Mouse (Mus musculus) ES-E14 (cell line): Measurements from ENCODE around the gene Il1f9. TPM values are rescaled to one million over a fixed set of nuclear protein-coding genes. Genes with fewer than 3 reads are reported as not detected.

Experiments
- DNase-seq: peaks from one replicate; pipeline ENCODE4 v3.0.0-alpha.2; 2013; ENCODE audit warnings: low read depth, low spot score
- H3K27ac ChIP-seq: 2 replicates; pipeline ENCODE4 v1.5.1; 2012; ENCODE audit warnings: low read depth, mild to moderate bottlenecking, low read length, moderate library complexity, mixed read lengths; ENCODE audit not compliant: poor library complexity, insufficient read depth, severe bottlenecking
- H3K36me3 ChIP-seq: 2 replicates; pipeline ENCODE4 v1.6.1; 2012; ENCODE audit warnings: mild to moderate bottlenecking, low read length, moderate library complexity, mixed read lengths; ENCODE audit not compliant: control insufficient read depth, poor library complexity, insufficient read depth, severe bottlenecking
- H3K4me1 ChIP-seq, 2 experiments: fragments of 150-350 bp in 1 of 2; sonication (generic) in 1 of 2; 2 replicates each; pipeline ENCODE4 v1.6.1; 2012; ENCODE audit warnings: low read length in 2 of 2, mild to moderate bottlenecking in 1 of 2, mixed read lengths in 1 of 2; ENCODE audit not compliant: control insufficient read depth in 2 of 2, insufficient read depth in 2 of 2, poor library complexity in 1 of 2
- H3K4me3 ChIP-seq, 2 experiments: fragments of 150-350 bp in 1 of 2; sonication (generic) in 1 of 2; 2 replicates each; pipeline ENCODE4 v1.5.1; 2012; ENCODE audit warnings: low read length in 2 of 2, low read depth in 1 of 2, mild to moderate bottlenecking in 1 of 2, mixed read lengths in 1 of 2; ENCODE audit not compliant: insufficient read depth in 1 of 2, poor library complexity in 1 of 2, severe bottlenecking in 1 of 2
- H3K9ac ChIP-seq: 2 replicates; pipeline ENCODE4 v1.6.1; 2012; ENCODE audit warnings: low read depth, mild to moderate bottlenecking, low read length, mixed read lengths; ENCODE audit not compliant: poor library complexity, insufficient read depth, severe bottlenecking
- H3K9me3 ChIP-seq: fragments of 150-350 bp; sonication (generic); 2 replicates; pipeline ENCODE4 v1.6.1; 2012; ENCODE audit warnings: low read depth, mild to moderate bottlenecking, low read length; ENCODE audit not compliant: control insufficient read depth, insufficient read depth
- CHD2 ChIP-seq: IDR thresholded peaks from 2 replicates; pipeline ENCODE4 v1.6.1; 2014; ENCODE audit warnings: mild to moderate bottlenecking, low read depth, low read length, inconsistent platforms
- HCFC1 ChIP-seq: IDR thresholded peaks from 2 replicates; pipeline ENCODE4 v1.6.1; 2012; ENCODE audit warnings: low read length, inconsistent platforms, borderline replicate concordance; ENCODE audit not compliant: insufficient read depth
- MAFK ChIP-seq: IDR thresholded peaks from 2 replicates; pipeline ENCODE4 v1.6.1; 2014; ENCODE audit warnings: mild to moderate bottlenecking, low read depth, low read length, inconsistent platforms; ENCODE audit not compliant: insufficient read depth
- ZC3H11A ChIP-seq: IDR thresholded peaks from 2 replicates; pipeline ENCODE4 v1.6.1; 2012; ENCODE audit warnings: low read depth, mild to moderate bottlenecking, inconsistent platforms, low read length, borderline replicate concordance
- ZNF384 ChIP-seq: IDR thresholded peaks from 2 replicates; pipeline ENCODE4 v1.6.1; 2012; ENCODE audit warnings: low read depth, low read length, inconsistent platforms
- in situ Hi-C, 2 experiments: fragments of 600-800 bp; cut with MboI; formaldehyde crosslinking; loops; one replicate each; pipeline ENCODE4 v1.15.1; 2025; ENCODE audit warnings: low sequenced_read_pairs in 2 of 2, inconsistent platforms in 1 of 2; ENCODE audit not compliant: unreplicated experiment in 2 of 2
- total RNA-seq: library from RNA; depleted of rRNA; stranded (reverse); fragments of 300-350 nt; gene quantifications from 2 replicates; pipeline ENCODE4 v1.2.3, GENCODE M21; 2012; rRNA removed

Il1f9 gene
- total RNA-seq, 1 experiment: not detected

DNA sequence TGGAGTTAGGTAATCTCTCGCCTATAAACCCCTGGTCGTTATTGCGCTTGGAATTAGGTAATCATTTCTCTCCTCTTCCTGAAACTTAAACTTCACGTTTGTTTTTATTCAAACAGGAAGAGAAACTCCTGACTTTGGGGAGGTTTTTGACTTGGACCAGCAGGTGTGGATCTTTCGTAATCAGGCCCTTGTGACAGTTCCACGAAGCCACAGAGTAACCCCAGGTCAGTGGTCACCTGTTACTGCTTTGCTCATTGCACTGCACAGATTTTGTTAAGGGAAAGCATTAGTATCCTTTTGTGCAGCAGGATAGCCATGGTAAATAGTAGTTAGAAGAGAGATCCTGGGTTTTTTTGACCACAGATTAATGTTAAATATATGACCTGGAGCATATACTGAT lies 1.3 kb downstream of the Il1f9 start:
- Histone ChIP-seq H3K4me3 (no peak overlapping the region), H3K4me1 (no peaks in the 10 kb centered on the region), H3K9me3 (no peaks in the 10 kb centered on the region), H3K36me3 (no peaks in the 10 kb centered on the region), H3K27ac (no peak overlapping the region), H3K9ac (no peak overlapping the region)
- in situ Hi-C loops: no loop called here
- TF ChIP-seq MAFK (no peak), HCFC1 (no peak)
- DNase-seq: no peak

DNA sequence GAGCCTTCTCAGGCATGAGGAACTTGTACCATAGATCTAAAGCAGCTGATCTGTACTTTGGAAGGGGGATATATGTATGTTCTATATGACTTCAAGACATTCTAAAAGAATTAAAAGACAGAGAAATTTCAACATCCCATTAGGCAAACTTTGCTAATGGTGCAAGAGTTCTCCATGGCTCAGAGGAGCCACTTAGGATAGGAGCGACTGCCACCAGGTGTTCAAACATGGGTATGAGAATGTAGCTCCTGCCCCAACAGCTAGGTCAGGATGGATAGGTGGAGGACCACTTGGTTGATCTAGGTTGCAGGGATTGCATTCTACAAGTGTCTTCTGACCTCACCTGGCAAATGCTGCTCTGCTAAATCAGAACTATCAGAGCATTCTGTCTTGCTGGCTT lies 1.9 kb downstream of the Il1f9 start:
- in situ Hi-C loops: no loop called here
- no peak overlapping the region for H3K9ac ChIP-seq
- H3K4me3 ChIP-seq: no peak overlapping the region
- TF ChIP-seq HCFC1 (no peak), ZC3H11A (no peak), ZNF384 (no peak), CHD2 (no peak), MAFK (no peak)
- no peaks in the 10 kb centered on the region for H3K36me3 ChIP-seq
- H3K27ac ChIP-seq: no peak overlapping the region
- H3K9me3 ChIP-seq: no peaks in the 10 kb centered on the region
- H3K4me1 ChIP-seq: no peaks in the 10 kb centered on the region
- DNase-seq: no peak

DNA sequence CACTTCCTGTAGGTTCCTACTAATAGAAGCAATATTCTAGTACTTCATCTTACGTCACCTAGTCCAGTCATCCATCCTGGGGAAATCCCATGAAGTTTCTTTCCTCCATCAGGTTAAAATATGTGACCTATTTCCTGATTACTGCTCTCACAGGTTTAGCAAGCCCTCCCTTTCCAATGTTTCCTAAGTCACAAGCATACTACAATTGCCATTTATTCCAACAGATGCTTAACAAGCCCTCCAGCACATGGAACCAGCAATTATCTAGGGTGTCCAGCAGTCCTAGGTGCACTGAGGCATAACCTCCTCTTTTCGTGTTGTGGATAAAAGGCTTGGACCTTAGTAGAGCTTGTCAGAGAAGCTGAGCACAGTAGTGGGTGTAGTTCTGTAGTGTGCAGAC lies 28.8 kb downstream of the Il1f9 start, which contains the start of gene Il1f6:
Il1f6 (plus strand) TSS at position 301 of the 400 bp plus-strand sequence.
- Histone ChIP-seq H3K4me3 (no peak within 1 kb of the TSS), H3K27ac (no peak within 1 kb of the TSS), H3K36me3 (no peaks in the 10 kb centered on the region), H3K9ac (no peak within 1 kb of the TSS), H3K9me3 (no peaks in the 10 kb centered on the region), H3K4me1 (no peaks in the 10 kb centered on the region)
- no peak for DNase-seq
- in situ Hi-C loops: no loop called here
- no peak for TF ChIP-seq ZC3H11A
- no peak for TF ChIP-seq ZNF384
- TF ChIP-seq CHD2: no peak
- TF ChIP-seq MAFK: no peak
- no peak for TF ChIP-seq HCFC1

DNA sequence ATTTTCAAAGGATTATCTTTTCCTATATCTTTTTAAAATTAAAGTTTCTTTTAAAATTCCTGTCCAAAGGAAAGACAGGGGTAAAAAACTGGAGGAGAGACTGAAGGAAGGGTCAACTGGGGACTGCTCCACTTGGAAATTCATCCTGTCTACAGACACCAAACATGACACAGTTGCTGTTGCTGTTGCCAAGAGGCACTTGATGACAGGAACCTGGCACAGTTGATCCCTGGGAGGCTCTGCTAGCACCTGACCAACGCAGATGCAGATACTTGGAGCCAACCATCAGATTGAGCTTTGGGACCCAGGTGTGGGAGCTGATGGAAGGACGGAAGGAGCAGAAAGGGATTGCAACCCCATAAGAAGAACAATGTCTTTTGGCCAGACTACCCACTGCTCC lies 40.9 kb downstream of the Il1f9 start:
- Histone ChIP-seq H3K9me3 (no peaks in the 10 kb centered on the region), H3K27ac (no peak overlapping the region), H3K9ac (no peak overlapping the region), H3K4me1 (no peaks in the 10 kb centered on the region), H3K36me3 (no peaks in the 10 kb centered on the region), H3K4me3 (no peak overlapping the region)
- in situ Hi-C loops: no loop called here
- DNase-seq: no peak
- TF ChIP-seq ZC3H11A (no peak), CHD2 (no peak), HCFC1 (no peak), MAFK (no peak), ZNF384 (no peak)

Other genes starting within 250 kb of the Il1f9 start
- gene Hnmt, start 137.1 kb upstream of the Il1f9 start, total RNA-seq: not detected in 2 replicates
- not detected in 2 replicates for gene Tbpl2, start 89.9 kb upstream of the Il1f9 start, total RNA-seq
- gene Il1f8, start 33.3 kb upstream of the Il1f9 start, total RNA-seq: not detected in 2 replicates
- gene Il1f6, start 28.9 kb downstream of the Il1f9 start, total RNA-seq: not detected in 2 replicates
- gene Il1f5, start 90.5 kb downstream of the Il1f9 start, total RNA-seq: not detected in 2 replicates
- gene Il1f10, start 104.7 kb downstream of the Il1f9 start, total RNA-seq: not detected in 2 replicates
- not detected in 2 replicates for gene Il1rn, start 150.4 kb downstream of the Il1f9 start, total RNA-seq
- gene Psd4, start 181.1 kb downstream of the Il1f9 start, total RNA-seq: 8.3 and 11.5 TPM in 2 replicates